Mouse (Mus musculus) liver, embryonic 14.5 days (tissue): Measurements from ENCODE around the gene Scarb2. TPM values are rescaled to one million over a fixed set of nuclear protein-coding genes. Genes with fewer than 3 reads are reported as not detected.
A peak's percentile ranks its signal among the peaks of the same experiment; 100 is the strongest.

Source experiments
- ATAC-seq: fragments of 200-750 bp; cut with Nextera tagmentation; 2 replicates; pipeline ENCODE4 v1.8.0; 2017; ENCODE audit warnings: moderate number of reproducible peaks, mild to moderate bottlenecking, moderate library complexity; ENCODE audit not compliant: insufficient read depth
- DNase-seq, 3 experiments: peaks; one replicate each; pipeline ENCODE4 v3.0.0-alpha.2; 2012 to 2013; ENCODE audit warnings: low read depth in 3 of 3, low spot score in 3 of 3
- H3K27ac ChIP-seq: fragments of 300-500 bp; sonication (generic); 2 replicates; pipeline ENCODE4 v1.5.1; 2014; ENCODE audit warnings: moderate library complexity, mild to moderate bottlenecking, control low read depth, inconsistent platforms
- H3K27me3 ChIP-seq: fragments of 300-500 bp; sonication (generic); 2 replicates; pipeline ENCODE4 v1.6.1; 2014; ENCODE audit warnings: mild to moderate bottlenecking, low read length, moderate library complexity; ENCODE audit not compliant: control insufficient read depth, insufficient read depth
- H3K36me3 ChIP-seq: fragments of 300-500 bp; sonication (generic); replicated peaks from 2 replicates; pipeline ENCODE4 v1.6.1; 2014; ENCODE audit warnings: low read depth; ENCODE audit not compliant: control insufficient read depth, insufficient read depth
- H3K4me1 ChIP-seq, 2 experiments: fragments of 200-500 bp in 1 of 2; fragments of 300-500 bp in 1 of 2; sonication (generic) in 1 of 2; replicated peaks; 2 replicates each; pipeline ENCODE4 v1.6.1; 2012 to 2014; ENCODE audit warnings: antibody characterized with exemption in 1 of 2, inconsistent platforms in 1 of 2, low read length in 1 of 2; ENCODE audit not compliant: control insufficient read depth in 2 of 2, insufficient read depth in 2 of 2
- H3K4me2 ChIP-seq: fragments of 300-500 bp; sonication (generic); 2 replicates; pipeline ENCODE4 v1.6.1; 2014; ENCODE audit warnings: low read depth, mild to moderate bottlenecking, control low read depth, moderate library complexity
- H3K4me3 ChIP-seq, 2 experiments: fragments of 200-500 bp in 1 of 2; fragments of 300-500 bp in 1 of 2; sonication (generic) in 1 of 2; 2 replicates each; pipeline ENCODE4 v1.5.1; 2012 to 2014; ENCODE audit warnings: low read depth in 2 of 2, low read length in 2 of 2, mild to moderate bottlenecking in 2 of 2, control low read depth in 1 of 2, inconsistent platforms in 1 of 2, moderate library complexity in 1 of 2; ENCODE audit not compliant: insufficient read depth in 1 of 2
- H3K9ac ChIP-seq: fragments of 300-500 bp; sonication (generic); replicated peaks from 2 replicates; pipeline ENCODE4 v1.6.1; 2014; ENCODE audit warnings: mild to moderate bottlenecking, control low read depth, moderate library complexity
- H3K9me3 ChIP-seq: fragments of 300-500 bp; sonication (generic); 2 replicates; pipeline ENCODE4 v1.6.1; 2016; ENCODE audit warnings: low read length, mixed read lengths; ENCODE audit not compliant: control insufficient read depth
- CTCF ChIP-seq: IDR thresholded peaks from 2 replicates; pipeline ENCODE4 v1.5.1; 2016; ENCODE audit warnings: antibody characterized with exemption, low read depth, control low read depth
- EP300 ChIP-seq: IDR thresholded peaks from 2 replicates; pipeline ENCODE4 v1.6.1; 2016; ENCODE audit warnings: antibody characterized with exemption, low read depth
- WGBS: fragments of 180-500 bp; shearing (Covaris S2); extraction: QIAGEN DNeasy Blood & Tissue Kit; methylation state at CpG from one replicate; pipeline ENCODE4 v1.1.7; 2014; ENCODE audit not compliant: insufficient replicate concordance; 5-methylcytosine and 5-hydroxymethylcytosine counted together
- polyA plus RNA-seq, 2 experiments: library from polyadenylated mRNA; depleted of rRNA in 1 of 2; stranded (reverse) in 1 of 2; unstranded in 1 of 2; fragments of >200 nt; fragmentation: Nextera tagmentation in 1 of 2; extraction: Ambion mirVana in 1 of 2; gene quantifications; 2 replicates each; pipeline versions ENCODE4 v1.2.1 to v1.2.3; 2012 to 2014

The Scarb2 gene
- polyA plus RNA-seq, 2 experiments, result 5.2 to 5.7 TPM

DNA sequence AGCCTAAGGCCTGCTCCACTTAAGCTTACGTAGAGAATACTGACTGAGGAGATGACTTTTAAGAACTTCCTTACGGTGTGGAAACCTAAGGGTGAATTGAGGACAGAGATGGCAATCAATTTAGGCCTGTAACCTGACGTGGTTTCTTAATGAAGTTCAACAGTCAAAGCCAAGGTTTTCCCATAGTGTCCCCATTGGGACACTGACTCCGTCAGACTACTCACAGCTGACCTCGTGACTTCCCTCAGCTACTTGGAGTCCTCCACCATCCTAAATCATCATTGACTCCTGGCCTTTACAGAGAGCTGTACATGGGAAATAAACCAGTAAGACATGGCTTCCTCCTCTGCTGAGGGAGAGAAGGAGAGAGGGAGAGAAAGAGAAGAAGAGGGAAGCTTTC, 41.1 kb downstream of the Scarb2 start:
- no peak for DNase-seq
- Histone ChIP-seq H3K4me3 (no peak overlapping the region), H3K36me3 (no peaks in the 10 kb centered on the region), H3K4me2 (no peak overlapping the region), H3K4me1 (peaks cover 0 to 5% of the 10 kb centered on the region in 2 experiments; a peak in 2 of 4 replicates), H3K27ac (no peak overlapping the region), H3K9me3 (no peaks in the 10 kb centered on the region), H3K9ac (no peak overlapping the region), H3K27me3 (no peaks in the 10 kb centered on the region)
- no peak for ATAC-seq
- 58% methylated on average over 5 of the region's 5 CpGs for WGBS
- no peak for TF ChIP-seq CTCF
- TF ChIP-seq EP300, result no peak

DNA sequence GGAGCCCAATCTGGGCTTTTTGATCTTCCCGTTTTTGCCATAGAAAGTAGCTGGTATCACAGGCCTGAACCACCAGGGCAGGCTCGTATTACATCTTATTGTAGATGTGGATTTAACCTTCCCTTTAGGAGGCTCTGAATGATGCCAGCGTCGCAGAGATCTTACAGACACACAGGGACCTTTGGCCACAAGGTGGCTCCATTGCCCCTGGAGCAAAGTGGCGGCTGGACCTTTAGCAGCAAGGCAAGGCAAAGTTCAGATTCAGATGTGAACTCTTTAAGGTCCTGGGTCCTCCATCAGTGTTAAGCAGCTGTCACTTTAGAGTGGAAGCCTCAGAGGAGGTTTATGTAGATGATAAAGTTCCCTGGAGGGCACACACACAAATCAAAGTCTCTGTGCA, 45.3 kb downstream of the Scarb2 start:
- no peaks in the 10 kb centered on the region for H3K9me3 ChIP-seq
- H3K9ac ChIP-seq, result no peak overlapping the region
- no peaks in the 10 kb centered on the region for H3K27me3 ChIP-seq
- no peak overlapping the region for H3K4me3 ChIP-seq
- TF ChIP-seq CTCF (peak; percentile 83), EP300 (no peak)
- no peak overlapping the region for H3K4me2 ChIP-seq
- H3K36me3 ChIP-seq, result no peaks in the 10 kb centered on the region
- DNase-seq (no peak), ATAC-seq (no peak)
- WGBS, result 34% methylated on average over 5 of the region's 5 CpGs
- no peak overlapping the region for H3K27ac ChIP-seq
- peaks cover 3 to 6% of the 10 kb centered on the region in 2 experiments; a peak in 2 of 4 replicates for H3K4me1 ChIP-seq

DNA sequence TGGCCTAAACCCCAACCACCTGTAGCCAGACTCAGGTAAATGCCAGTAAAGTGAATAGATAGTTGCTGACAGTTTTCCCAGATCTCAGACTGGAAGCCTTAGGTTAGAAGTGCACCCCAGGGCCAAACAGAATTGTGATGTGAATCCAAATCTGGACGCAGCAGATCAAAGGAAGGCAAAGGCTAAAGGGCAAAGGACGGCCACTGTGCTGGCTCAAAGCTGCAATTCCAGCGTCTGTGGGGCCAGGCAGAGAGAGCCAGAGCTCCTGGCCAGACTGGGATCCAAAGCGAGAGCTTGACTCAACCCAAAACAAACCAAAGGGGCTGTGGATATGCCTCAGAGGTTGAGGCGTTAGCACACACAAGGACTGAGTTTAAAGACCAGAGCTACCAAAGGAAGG, 47.9 kb downstream of the Scarb2 start:
- DNase-seq (no peak), ATAC-seq (no peak)
- Histone ChIP-seq H3K27me3 (no peaks in the 10 kb centered on the region), H3K27ac (no peak overlapping the region), H3K9ac (no peak overlapping the region), H3K4me2 (no peak overlapping the region), H3K36me3 (no peaks in the 10 kb centered on the region), H3K9me3 (no peaks in the 10 kb centered on the region), H3K4me3 (no peak overlapping the region), H3K4me1 (peaks cover 3 to 6% of the 10 kb centered on the region in 2 experiments; a peak in 2 of 4 replicates)
- TF ChIP-seq CTCF (no peak), EP300 (no peak)
- WGBS, result 62% methylated on average over 5 of the region's 5 CpGs

DNA sequence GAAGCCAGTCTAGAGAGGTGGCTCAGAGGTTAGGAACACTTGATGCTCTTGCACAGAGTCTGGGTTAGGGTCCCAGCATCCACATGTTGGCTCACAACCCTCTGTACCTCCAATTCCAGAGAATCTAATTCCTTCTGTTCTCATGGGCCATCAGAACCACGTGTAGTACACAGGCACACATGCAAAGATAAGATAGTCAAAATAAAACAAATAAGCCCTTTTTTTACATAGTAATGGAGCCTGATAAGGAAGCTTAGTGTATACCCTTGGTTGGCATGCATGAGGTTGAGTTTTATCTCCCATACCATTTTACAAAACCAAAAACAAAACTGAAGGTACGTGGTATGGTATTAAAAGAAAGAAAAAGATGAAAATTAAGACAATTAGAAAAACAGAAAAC, 49.2 kb downstream of the Scarb2 start:
- peaks cover 3 to 6% of the 10 kb centered on the region in 2 experiments; a peak in 2 of 4 replicates for H3K4me1 ChIP-seq
- H3K9ac ChIP-seq, result no peak overlapping the region
- WGBS, result 11% methylated on average over 2 of the region's 2 CpGs
- no peak for DNase-seq
- no peaks in the 10 kb centered on the region for H3K36me3 ChIP-seq
- H3K27me3 ChIP-seq, result no peaks in the 10 kb centered on the region
- no peak overlapping the region for H3K4me3 ChIP-seq
- ATAC-seq, result peak; percentile 73; the same call in 1 of the 2 replicates
- TF ChIP-seq EP300 (peak; percentile 51), CTCF (no peak)
- H3K27ac ChIP-seq, result no peak overlapping the region
- no peak overlapping the region for H3K4me2 ChIP-seq
- H3K9me3 ChIP-seq, result no peaks in the 10 kb centered on the region

DNA sequence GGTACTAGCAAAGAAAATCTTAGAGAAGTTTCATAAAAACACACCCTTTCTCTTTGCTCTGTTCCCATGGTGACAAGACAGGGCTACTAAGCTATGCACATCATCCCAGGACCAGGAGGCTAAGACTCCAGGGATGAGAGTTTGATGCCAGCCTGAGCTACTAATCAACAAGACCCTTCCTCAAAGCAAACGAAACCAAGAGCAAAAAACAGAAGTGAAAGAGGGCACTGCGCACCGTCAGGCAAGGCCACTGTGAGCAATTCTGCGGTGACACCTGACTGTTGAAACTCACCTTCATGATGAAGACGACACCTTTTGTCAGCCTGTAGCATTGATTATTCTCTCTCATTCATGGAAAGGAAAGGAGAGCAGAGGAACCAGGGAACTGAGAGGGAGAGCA, 53.8 kb downstream of the Scarb2 start:
- TF ChIP-seq EP300 (no peak), CTCF (no peak)
- Histone ChIP-seq H3K4me1 (peaks cover 0 to 4% of the 10 kb centered on the region in 2 experiments; a peak in 2 of 4 replicates), H3K27me3 (no peaks in the 10 kb centered on the region), H3K9ac (no peak overlapping the region), H3K27ac (no peak overlapping the region), H3K4me2 (no peak overlapping the region), H3K9me3 (no peaks in the 10 kb centered on the region), H3K36me3 (no peaks in the 10 kb centered on the region), H3K4me3 (no peak overlapping the region)
- ATAC-seq (no peak), DNase-seq (no peak)
- 73% methylated on average over 5 of the region's 5 CpGs for WGBS
